Mouse (Mus musculus): ENCODE data around the gene Slc9b2.

- TF ChIP-seq CTCF (IDR thresholded peaks at IDR 0.05; ENCODE audit: extremely low read depth, insufficient read depth, insufficient read length, insufficient replicate concordance) (no peak), POLR2A (IDR thresholded peaks at IDR 0.05; ENCODE audit: low read depth, low read length) (no peak)
These were observed 10.8 kb downstream of the Slc9b2 start for GRCm38 (mm10) chr3:135318331-135318730.

All from spleen, adult 2 months (tissue).